Mouse (Mus musculus): ENCODE measurements around the gene Mmgt1. TPM values are rescaled to one million over a fixed set of nuclear protein-coding genes. Genes with fewer than 3 reads are reported as not detected.

Mmgt1 gene
- 6.2 and 6.5 TPM in 2 replicates for polyA plus RNA-seq (2015; fragmentation: Nextera tagmentation; extraction: Ambion mirVana)

DNA sequence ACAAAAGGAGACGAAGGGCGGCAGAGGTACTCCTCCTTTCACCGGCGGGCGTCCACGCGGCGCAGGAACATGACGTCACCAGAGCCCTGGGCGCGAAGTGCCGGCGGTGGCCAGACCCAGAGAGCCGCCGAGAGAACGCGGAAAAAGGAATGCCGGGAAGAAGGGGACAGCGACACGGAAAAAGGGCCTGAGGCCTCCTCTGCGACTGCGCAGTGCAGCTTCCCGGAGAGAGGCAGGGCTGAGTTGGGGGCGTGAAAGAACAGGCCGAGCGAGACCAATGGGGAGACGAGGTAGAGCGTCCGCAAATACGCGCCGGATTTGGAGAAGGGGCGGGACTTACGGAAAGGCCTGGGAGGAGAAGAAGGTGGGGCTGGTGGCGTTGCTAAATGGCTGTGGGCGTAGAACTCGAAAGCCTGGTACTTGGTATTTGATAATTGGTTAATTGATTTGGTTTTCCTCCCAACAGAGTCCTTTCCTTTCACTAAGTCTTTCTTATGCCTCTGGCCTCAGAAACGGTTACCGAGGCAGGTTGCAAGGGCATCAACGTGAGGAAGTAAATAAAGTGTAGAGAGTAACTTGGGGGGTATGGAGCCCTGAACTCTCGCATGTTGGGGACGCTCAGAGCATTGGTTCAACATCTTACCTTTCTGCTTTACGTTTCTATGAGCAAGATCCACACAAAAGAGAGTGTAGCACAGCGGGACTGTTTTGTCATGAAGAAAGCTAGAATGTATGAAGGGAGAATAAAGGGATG, at the start of gene Mmgt1:
Gene Mmgt1, minus strand, starts transcription at position 183 of the 754 bp plus-strand sequence.

DNA sequence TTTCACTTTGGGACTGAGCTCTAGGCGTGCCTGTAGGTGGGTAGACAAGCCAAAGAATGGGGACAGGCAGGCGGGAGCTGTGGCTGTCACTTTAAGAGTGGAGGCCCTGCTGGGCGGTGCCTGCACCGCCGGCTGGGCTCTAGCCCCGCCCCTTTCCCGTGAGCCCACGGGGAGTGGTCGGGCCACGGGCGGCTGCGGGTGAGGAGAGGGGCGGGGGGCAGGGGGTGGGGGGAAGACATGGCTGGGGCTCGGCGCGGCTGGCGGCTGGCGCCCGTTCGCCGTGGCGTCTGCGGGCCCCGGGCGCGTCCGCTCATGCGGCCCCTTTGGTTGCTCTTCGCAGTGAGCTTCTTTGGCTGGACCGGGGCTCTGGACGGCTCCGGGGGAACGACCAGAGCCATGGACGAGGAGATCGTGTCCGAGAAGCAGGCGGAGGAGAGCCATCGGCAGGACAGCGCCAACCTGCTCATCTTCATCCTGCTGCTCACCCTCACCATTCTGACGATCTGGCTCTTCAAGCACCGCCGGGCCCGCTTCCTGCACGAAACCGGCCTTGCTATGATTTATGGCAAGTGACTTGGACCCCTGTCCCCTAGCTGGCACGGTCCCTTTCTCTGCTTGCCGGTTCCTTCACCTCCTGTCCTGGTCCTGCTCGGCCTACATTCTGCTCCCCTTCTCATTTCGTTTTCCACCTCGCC, 11.9 kb upstream of the Mmgt1 start, which contains the start of gene Slc9a6:
Gene Slc9a6, plus strand, starts transcription at position 135 of the 695 bp plus-strand sequence.

GRCm38 (mm10) chrX:56549506-56549905, 48.4 kb downstream of the Mmgt1 start, which contains the start of gene Gm648:
Gene Gm648 (minus strand): TSS chrX:56549606.

Other genes starting within 250 kb of the Mmgt1 start
- 0.35 and 0.57 TPM in 2 replicates for gene Smim10l2a, start 223.5 kb downstream of the Mmgt1 start, polyA plus RNA-seq (2015; fragmentation: Nextera tagmentation; extraction: Ambion mirVana)
- gene Gm2174, start 150.1 kb downstream of the Mmgt1 start, polyA plus RNA-seq (2015; fragmentation: Nextera tagmentation; extraction: Ambion mirVana) = 0.85 and 2.1 TPM in 2 replicates
- gene Ints6l, start 143.2 kb downstream of the Mmgt1 start, polyA plus RNA-seq (2015; fragmentation: Nextera tagmentation; extraction: Ambion mirVana) = 39.0 and 39.4 TPM in 2 replicates
- gene Gm10477, start 73.3 kb downstream of the Mmgt1 start, polyA plus RNA-seq (2015; fragmentation: Nextera tagmentation; extraction: Ambion mirVana) = not detected in 2 replicates
- not detected in 2 replicates for gene Gm648, start 48.5 kb downstream of the Mmgt1 start, polyA plus RNA-seq (2015; fragmentation: Nextera tagmentation; extraction: Ambion mirVana)
- gene Slc9a6, start 11.7 kb upstream of the Mmgt1 start, polyA plus RNA-seq (2015; fragmentation: Nextera tagmentation; extraction: Ambion mirVana) = 3.6 and 3.9 TPM in 2 replicates
- 26.7 and 28.9 TPM in 2 replicates for gene Fhl1, start 133.7 kb upstream of the Mmgt1 start, polyA plus RNA-seq (2015; fragmentation: Nextera tagmentation; extraction: Ambion mirVana)
- gene Map7d3, start 224.3 kb upstream of the Mmgt1 start, polyA plus RNA-seq (2015; fragmentation: Nextera tagmentation; extraction: Ambion mirVana) = 2.0 and 2.2 TPM in 2 replicates